Mouse (Mus musculus): ENCODE results near the gene Pde6d.

Gene Pde6d

DNA sequence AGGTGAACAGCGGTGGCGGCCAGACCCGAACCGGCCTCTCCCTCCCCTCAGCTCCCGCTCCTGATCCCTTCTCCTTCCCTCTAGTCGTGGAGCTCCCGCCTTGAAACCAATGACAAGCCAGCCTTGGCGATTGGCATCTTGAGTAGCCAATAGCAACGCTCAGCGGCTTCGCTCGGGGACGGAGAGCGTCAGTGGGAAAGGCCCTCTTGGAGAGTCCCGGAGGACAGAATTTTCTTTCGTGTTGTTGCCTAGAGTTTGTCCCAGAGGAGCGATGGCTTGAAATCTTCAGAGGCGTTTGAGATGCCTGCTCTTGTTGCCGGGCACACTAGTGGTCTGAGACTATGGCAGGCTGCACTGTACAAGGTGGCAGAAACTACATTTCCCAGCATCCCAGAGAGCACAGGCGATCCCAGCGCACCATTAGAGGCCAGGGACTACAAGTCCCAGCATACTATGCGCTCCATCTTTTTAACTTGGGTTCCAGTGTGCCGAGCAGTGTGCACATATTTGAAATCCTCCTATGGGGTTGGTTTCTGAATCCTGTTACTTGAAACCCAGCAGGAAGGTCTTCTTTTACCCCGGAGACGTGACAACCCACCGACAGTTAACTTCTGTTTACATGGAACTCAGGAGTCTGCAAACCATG is at the start of gene Pde6d, which contains the start of gene Cops7b:
Gene Pde6d, minus strand, starts transcription at position 179 of the 646 bp plus-strand sequence.
Gene Cops7b, plus strand, starts transcription at position 454 of the 646 bp plus-strand sequence.
- DNase-seq, result peak; percentile 99

DNA sequence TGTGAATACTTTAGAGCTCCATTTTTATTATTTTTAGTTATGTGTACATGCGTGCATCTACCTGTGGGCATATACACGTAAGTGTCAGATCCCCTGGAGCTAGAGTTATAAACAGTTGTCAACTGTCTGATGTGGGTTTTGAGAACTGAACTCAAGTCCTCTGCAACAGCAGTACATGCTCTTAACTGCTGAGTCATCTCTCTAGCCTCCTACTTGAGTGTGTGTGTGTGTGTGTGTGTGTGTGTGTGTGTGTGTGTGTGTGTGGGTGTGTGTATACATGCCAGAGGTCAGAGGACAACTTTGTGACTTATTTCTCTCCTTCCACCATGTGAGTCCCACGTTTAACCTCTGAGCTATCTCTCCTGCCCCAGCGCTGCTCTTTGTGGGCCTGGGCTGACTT is 48.1 kb upstream of the Pde6d start:
- DNase-seq, result no peak

DNA sequence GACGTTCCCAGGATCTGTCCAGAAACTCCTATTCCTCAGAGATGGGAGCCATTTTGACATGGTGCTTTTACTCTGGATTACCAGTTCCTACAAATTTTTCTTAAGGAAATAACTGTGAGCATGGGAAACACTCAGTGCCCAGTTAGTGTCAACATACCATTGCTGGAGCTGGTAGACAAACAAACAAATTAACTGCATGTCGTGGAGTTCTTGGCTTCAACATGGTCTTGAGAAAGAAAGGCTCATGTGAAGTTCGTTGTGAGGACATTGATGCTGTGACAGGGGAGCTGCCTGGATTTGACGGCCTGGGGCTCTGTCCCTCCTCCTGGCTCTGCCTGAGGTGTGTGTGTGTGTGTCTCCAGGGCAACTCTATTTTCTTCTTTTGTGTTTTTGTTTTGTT is 47.5 kb upstream of the Pde6d start:
- DNase-seq, result no peak

DNA sequence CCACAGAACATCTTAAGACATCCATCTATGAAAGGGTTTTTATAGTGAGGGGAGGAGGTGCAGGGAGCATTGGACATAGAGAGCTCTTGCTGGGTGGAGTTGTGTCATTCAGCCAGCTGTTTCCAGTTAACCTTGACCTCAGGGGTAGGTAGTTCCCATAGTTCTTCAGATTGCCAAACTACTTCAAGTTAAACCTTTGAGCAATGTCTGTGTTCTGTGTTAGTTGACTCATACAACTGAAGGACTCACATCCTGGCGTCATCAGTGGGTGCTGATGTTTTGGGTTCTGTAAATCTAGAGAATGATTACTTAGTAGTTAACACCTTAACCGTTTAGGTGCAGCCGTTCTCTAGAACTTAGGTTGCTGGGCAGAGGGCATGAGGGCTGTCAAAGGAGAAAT is 45.8 kb upstream of the Pde6d start:
- DNase-seq, result no peak

DNA sequence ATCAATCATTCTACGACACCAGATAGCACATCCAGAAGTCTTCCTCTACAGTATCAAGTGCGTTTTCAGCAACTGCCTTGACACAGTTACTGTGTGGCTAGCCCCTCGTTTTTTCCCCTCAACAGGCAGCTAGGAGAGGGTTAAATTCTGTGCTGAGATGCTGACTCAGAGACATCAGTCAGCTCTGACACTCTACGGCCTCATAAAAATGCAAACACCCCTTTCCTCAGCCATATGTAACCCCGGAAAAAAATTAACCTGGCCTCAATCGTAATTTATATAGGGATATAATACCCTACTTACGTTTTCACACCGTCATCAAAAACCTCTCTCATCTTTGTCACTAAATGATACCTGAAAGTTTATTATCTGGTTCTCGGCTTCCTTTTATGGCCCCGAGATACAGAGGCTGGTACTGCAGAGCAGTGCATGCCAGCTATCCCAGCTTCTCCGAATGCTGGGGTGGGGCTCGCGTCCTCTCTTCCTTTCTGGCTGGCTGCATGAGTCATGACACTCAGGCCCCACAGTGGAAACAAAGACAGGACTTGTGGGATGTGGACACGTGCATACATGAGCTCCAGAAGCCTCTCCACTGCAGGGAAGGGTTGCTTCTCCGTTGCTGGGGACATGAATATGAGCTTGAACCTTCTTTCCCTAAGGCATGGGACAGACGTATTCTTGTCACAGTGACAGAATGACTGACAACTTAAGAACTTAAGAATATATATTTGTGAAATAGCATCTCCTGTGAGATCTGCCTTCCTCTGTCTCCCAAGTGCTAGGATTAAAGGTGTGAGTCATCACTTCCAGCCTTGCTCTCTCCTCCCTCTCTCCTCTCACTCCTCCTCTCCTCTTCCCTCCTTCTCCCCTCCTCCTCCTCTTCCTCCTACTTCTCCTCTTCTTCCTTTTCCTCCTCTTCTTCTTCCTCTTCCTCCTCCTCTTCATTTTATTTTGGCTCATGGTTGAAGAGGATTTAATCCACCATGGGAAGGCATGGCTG is 40.9 kb upstream of the Pde6d start:
- no peak for DNase-seq

DNA sequence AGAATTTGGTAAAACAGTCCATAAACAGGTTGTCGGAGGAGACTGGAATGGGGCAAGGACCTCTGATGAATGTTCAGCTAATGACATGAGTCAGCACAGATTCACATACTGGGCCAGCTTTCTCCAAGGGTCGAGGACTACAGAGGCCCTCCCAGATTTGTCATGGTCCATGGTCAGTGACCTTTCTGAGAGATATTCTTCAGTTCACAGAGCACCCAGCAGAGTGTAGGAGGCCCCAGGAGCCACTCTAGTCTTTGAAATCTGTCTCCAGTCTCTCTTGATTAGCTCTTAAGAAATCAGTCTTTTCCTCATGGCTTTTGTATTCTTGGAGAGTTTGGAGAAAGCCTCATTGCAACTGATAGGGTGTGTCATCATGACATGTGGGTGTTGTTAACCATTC is 39.9 kb upstream of the Pde6d start:
- no peak for DNase-seq

DNA sequence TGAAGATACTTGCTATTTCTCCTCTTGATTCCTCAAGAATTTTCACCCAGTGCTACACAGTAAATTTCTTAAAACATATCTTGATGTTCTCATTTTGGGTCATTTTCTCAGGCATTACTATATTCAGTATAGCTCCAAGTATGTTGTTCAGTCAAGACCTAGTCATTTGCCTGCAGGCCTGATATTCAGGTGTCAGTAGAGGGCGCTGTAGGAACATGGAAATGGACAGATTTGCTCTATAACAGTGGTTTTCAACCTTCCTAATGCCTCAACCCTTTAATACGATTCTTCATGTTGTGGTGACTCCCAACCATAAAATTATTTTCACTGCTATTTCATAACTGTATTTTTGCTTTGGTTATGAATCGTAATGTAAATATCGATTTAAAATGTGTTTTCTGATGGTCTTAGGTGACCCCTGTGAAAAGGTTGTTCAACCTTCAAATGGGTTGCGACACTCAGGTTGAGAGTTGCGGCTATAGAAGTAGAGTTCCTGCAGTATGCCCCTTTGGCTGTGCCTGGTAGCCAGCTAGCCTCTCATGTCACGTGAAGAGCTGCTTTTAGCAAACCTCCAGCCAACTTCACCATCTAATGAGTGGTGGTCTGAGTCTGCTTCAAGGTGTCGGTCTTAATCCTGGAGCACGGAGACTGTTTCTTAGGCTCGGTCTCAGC is 36.2 kb upstream of the Pde6d start:
- peak; percentile 51 for DNase-seq

DNA sequence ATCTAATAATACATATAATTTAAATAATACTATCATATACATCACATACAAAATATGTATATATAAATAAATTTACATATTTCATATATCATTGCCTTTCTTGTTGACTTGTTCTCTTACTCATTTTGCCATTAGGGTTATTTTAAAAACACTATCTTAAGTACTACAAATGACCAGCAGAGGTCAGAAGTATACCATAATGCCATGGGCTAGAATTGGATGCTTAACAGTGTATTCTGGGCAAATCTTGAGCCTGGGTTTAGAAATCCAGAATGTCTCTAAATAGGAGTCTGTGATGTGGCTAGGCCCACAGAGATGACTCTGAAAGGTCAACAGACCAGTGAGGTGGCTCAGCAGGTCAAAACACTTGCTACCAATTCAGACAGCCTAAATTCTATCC is 31.8 kb upstream of the Pde6d start:
- no peak for DNase-seq

DNA sequence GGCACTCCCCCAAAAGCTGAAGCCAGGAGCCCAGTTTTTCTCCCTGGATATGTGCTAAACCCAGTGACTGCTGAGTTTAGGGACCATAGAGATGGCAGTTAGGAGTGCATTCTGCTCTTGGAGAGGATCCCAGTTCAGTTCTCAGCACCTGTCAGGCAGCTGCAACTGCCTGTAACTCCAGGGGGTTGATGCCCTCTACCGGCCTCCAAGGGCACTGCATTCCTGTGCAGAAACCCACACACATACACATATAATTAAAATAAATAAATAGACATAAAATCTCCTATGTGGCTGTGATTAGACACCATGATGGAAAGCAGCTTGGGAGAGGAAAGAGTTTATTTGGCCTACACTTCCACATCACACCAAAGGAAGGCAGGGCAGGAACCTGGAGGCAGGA is 29.7 kb upstream of the Pde6d start:
- no peak for DNase-seq

DNA sequence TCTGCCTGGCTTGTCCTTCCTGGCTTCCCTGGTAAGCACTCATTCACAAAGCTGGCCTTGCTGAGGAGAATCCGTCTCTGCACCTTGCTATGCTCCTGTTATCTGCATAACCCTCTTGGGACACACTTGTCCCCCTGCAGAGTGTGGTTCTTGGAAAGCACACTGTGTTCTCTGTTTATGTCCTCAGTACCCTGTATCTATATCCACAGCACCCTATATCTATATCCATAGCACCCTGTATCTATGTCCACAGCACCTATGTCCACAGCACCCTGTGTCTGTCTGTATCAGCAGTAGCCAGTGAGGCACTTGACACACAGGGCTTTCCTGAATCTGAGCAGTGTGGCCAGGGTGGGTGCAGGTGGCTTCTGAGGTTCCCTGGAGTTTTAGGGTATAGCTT is 28.5 kb upstream of the Pde6d start:
- no peak for DNase-seq

DNA sequence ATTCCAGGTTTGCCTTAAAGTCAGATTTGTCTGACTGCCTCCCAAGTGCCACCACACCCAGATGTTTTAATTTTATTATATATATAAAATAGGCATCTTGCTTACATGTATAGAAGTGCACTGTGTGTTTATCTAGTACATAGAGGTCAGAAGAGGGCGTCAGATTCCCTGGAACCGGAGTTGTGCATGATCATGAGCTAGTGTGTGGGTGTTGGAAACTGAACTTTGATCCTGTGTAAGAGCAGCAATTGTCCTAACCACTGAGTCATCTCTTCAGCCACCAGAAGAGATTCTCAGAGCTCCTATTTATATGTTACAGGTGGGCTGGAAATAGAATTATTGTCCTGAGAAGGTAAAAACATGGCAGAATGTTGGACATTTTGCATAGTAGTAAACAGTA is 17.7 kb upstream of the Pde6d start:
- DNase-seq, result no peak

DNA sequence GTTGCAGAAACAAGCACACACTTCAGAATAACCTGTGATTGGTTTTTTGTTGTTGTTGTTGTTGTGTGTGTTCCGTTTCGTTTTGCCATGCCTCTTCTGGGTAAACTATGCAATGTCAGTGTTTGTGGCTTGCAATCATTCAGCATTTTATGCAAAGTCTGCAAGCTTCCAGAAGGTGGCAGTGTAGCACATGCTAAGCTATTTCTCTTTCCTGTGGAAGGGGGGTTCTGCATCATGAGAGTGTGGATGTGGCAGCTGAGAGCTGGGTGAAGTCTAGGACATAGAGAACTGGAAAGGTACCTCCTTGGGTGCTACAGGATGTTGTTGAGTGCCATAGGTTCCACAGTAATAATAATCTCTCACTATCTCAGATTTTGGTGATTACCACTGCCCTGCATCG is 16.1 kb upstream of the Pde6d start:
- DNase-seq, result no peak

DNA sequence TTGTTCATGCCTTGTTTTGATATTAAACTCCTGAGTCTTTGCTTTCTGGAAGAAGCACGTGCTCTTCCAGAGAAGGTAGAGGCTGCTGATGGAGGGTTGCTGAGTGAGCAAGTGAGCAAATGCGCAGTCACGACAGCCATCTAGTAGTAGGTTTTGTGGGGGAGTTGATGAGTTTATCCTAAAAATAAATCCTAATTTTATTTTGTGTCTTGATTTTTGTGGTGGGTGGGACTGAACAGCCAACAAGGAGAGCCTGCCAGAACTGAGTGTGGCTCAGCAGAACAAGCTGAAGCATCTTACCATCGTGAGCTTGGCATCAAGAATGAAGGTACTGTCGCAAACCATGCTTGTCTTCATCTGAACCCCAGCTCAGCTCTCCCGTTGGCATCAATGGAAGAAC is 14.1 kb upstream of the Pde6d start:
- no peak for DNase-seq

DNA sequence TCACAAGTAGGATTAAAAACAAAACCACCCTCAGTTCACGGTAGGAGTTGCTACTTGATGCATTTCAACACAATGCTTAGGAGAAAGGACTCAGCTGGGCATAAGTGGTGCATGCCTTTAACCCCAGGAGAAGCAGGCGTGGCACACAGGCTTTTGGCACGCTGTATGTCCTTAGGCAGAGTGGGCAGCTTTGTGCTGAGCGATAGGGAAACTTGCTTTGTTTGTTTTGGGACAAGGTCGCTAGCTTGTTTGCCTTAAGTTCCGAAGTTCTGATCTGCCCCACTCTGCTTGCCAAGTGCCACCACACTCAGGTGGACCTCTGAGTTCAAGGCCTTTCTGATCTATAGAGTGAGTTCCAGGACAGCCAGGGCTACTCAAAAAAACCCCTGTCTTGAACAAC is 12.9 kb upstream of the Pde6d start:
- no peak for DNase-seq

DNA sequence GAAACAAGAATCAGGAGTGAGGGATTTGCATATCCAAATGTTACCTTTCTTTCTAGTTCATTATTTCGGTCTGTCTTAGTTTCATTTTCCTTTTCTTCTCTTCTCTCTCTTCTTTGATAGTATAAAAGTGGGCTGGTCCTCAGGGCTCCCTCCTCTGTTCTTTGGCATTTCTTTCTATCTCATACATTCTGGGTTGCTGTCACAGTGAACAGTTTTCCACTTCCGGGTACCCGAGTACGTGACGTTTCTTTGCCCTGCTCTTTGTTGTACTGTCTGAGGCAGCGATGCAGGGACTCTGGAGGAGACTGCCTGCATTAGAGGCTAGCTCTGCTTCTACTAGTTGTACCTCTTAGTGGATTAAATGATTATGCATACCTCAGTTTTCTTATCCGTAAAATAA is 12.1 kb upstream of the Pde6d start:
- no peak for DNase-seq

DNA sequence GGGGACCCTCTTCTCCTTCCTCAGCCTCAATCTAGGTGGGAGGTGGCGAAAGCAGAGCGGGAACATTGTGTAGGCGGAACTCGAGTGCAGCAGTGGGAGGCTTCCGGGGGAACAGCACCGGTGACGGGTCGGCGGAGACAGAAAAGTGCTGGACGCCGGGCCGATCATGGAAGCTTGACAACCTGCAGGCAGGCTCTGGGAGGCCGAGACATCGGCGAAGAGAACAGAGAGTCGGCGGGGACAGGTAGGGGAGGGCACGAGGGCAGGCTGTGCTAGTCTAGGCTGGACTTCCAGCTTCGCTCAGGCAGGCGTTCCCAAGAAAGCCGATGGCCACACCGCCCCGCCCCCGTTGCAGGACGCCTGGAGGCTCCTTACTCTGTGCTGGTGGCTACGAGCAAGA is 4.6 kb upstream of the Pde6d start:
- DNase-seq, result peak; percentile 83

DNA sequence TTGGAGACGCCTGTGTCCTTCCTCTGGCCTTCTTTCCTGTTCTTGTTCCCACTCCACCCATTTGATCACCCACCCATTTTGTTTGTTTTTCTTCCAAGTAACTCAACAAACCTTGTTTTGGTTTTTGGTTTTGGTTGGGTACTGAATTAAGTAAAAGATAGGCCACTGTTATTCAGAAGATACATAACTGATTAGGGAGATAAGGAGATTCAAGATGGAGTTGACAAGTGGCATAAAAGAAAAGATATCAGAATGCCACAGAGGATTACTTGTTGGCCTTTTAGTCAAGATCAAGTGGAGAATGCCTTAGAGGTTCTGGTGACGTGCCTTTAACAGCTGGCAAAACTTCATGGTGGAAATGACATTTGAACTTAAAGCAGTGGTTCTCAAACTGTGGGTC is 1.3 kb upstream of the Pde6d start:
- no peak for DNase-seq

DNA sequence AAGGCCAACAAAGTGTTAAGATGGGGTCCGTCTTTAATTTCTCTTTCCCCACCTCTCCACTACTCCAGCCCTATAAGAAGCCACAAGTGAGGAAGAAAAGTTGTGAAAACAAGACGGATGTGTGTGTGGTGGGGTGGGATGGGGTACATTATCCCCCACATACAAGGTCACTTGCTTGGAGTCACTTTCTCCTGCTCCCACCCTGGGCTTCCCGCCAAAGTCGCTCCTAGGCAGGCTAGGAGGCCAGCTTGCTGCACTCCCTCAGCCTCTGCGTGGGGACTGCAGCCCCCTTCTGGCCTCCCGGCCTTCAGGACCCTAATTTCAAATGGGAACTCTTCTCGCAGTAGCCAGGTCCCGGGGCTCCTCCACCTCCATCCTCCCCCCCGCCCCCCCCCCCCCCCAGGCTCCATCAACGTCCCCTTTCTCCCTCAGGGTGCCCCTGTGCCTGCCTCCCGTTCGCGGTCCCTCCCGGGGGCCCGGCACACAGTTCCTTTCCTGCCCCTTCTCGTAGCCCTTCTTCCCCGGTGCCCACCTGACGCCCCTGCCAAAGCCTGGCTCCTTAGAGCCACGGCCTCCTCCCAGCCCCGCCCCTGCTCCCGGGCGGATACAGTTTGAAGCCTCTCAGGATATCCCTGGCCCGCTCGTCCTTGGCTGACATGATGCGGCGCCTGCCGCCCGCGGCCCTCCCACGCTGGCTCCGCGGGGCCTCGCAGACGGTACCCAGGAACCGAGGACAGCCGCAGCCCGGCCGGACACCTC is 558 bp downstream of the Pde6d start:
- no peak for DNase-seq

DNA sequence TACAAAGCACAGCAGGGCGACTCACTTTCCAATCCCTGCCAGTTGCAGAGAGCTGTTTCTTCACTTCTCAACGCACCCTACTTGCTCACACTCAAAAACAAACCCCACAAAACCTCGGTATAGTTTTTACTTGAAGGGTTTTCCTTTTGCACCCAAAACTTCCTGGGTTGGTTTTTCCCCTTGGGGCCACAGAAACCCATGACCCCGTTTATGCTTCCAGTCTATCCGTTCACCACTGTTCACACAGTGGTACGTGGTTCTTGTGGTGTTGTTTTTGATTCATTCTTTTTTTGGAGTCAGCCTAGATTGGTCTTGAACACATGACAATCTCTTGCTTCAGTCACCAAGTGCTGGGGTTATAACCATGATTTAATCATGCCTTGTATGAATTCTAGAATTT is 2.0 kb downstream of the Pde6d start:
- DNase-seq, result no peak

DNA sequence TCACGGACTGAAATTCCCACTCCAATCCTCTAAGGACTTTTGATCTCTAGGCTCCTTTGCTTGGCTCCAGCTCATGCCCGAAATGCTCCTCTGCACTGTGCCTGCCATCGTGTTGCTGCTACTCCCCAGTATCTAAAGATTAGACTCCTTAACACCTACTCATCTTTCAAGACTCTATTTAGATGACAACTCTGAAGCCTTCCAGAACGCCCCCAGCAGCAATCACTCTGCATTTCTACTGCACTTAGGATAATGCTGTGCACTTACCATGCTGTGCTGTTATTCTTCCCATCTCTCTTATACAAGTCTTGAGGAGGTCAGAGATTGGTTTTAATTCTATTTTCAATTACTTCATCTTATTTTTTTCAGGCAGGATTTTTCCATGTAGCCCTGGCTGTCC is 10.5 kb downstream of the Pde6d start:
- DNase-seq, result no peak

DNA sequence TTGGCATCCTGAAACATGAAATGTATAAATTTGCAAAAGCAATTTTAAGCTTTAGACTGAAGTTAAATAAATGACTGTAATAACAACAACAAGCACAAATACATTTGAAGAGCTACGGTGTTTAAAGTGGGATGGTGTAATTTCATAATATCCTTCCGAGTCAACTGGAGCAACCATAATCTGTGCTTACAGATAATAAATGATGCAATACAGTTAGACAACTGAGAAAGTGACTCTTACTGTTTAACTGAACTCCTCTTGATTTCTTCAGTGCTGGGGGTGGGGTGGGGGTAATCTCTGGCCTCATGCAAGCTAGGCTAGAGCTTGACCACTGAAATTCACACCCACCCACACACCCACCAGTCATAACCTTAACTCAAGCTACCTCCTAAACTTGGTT is 11.0 kb downstream of the Pde6d start:
- DNase-seq, result no peak

DNA sequence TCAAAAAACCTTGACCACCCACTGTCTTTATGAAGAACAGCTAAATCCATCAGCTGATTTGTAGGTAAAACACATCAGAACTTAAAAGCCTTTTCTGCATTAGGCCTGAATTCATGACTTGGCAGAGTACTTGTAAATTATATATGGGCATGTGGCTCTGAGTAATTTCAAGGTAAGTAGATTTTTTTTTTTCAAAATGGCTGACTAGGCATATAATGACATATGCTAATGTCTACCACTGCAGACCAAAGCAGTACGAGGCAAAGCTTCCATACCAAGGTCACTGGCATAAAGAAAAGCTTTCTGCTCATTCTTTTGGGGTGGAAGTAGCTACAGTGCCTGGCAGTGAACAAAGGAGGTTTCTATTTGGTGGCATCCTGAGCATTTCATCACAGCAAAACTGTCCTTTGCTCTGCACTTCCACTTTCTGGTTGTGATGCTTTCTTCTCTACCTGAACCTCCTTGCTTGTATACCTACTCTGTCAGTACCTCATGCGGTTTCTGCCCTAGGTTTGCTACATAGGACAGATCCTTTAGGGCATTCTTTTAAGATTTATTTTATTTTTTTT is 13.1 kb downstream of the Pde6d start:
- DNase-seq, result no peak

DNA sequence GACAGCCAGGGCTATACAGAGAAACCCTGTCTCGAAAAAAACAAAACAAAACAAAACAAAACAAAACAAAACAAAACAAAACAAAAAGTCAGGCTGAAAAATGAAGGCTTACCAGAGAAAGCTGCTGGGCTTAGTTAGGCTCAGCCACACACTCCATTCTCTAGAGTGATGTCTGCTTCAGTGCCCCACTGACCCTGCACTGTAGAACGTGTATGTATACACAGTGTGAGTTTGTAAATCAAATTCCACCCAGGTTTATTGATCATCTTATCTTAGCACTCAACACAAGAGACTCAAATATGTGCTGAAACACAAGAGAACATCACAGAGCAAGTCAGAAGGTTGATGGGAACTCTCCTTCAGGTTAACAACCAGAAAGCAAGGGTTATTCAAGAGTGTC is 14.0 kb downstream of the Pde6d start:
- no peak for DNase-seq

Measured in kidney, adult 18-20 months (tissue).